Mouse (Mus musculus) liver, embryonic 16.5 days (tissue): Measurements from ENCODE around the gene Sypl. TPM values are rescaled to one million over a fixed set of nuclear protein-coding genes. Genes with fewer than 3 reads are reported as not detected.
A peak's percentile ranks its signal among the peaks of the same experiment; 100 is the strongest.

Source experiments
- ATAC-seq: fragments of 200-750 bp; cut with Nextera tagmentation; 2 replicates; pipeline ENCODE4 v1.8.0; 2017; ENCODE audit warnings: low read depth, mild to moderate bottlenecking, moderate number of reproducible peaks, moderate library complexity
- H3K27ac ChIP-seq: fragments of 300-500 bp; sonication (generic); 2 replicates; pipeline ENCODE4 v1.5.1; 2014; ENCODE audit warnings: mild to moderate bottlenecking, low read length
- H3K27me3 ChIP-seq: fragments of 300-500 bp; sonication (generic); 2 replicates; pipeline ENCODE4 v1.6.1; 2014; ENCODE audit warnings: low read depth, low read length, mixed read lengths; ENCODE audit not compliant: control insufficient read depth, insufficient read depth
- H3K36me3 ChIP-seq: fragments of 300-500 bp; sonication (generic); 2 replicates; pipeline ENCODE4 v1.6.1; 2014; ENCODE audit warnings: mild to moderate bottlenecking; ENCODE audit not compliant: control insufficient read depth, insufficient read depth
- H3K4me1 ChIP-seq: fragments of 300-500 bp; sonication (generic); 2 replicates; pipeline ENCODE4 v1.6.1; 2014; ENCODE audit warnings: low read depth, low read length, mixed read lengths; ENCODE audit not compliant: control insufficient read depth
- H3K4me2 ChIP-seq: fragments of 300-500 bp; sonication (generic); 2 replicates; pipeline ENCODE4 v1.6.1; 2014; ENCODE audit warnings: low read depth, low read length, mixed read lengths
- H3K4me3 ChIP-seq: fragments of 300-500 bp; sonication (generic); 2 replicates; pipeline ENCODE4 v1.5.1; 2014; ENCODE audit warnings: low read depth, mild to moderate bottlenecking, low read length
- H3K9ac ChIP-seq: fragments of 300-500 bp; sonication (generic); 2 replicates; pipeline ENCODE4 v1.6.1; 2014; ENCODE audit warnings: low read depth, low read length
- H3K9me3 ChIP-seq: fragments of 300-500 bp; sonication (generic); replicated peaks from 2 replicates; pipeline ENCODE4 v1.6.1; 2016; ENCODE audit warnings: low read length; ENCODE audit not compliant: control insufficient read depth
- WGBS: fragments of 180-500 bp; shearing (Covaris S2); extraction: QIAGEN DNeasy Blood & Tissue Kit; methylation state at CpG from one replicate; pipeline ENCODE4 v1.1.7; 2014; ENCODE audit not compliant: insufficient replicate concordance; 5-methylcytosine and 5-hydroxymethylcytosine counted together
- polyA plus RNA-seq: library from polyadenylated mRNA; unstranded; fragments of >200 nt; fragmentation: Nextera tagmentation; extraction: Ambion mirVana; gene quantifications from 2 replicates; pipeline ENCODE4 v1.2.1, GENCODE M21; 2015

The Sypl gene
- polyA plus RNA-seq, 1 experiment from 2014 or later: 39.0 TPM

DNA sequence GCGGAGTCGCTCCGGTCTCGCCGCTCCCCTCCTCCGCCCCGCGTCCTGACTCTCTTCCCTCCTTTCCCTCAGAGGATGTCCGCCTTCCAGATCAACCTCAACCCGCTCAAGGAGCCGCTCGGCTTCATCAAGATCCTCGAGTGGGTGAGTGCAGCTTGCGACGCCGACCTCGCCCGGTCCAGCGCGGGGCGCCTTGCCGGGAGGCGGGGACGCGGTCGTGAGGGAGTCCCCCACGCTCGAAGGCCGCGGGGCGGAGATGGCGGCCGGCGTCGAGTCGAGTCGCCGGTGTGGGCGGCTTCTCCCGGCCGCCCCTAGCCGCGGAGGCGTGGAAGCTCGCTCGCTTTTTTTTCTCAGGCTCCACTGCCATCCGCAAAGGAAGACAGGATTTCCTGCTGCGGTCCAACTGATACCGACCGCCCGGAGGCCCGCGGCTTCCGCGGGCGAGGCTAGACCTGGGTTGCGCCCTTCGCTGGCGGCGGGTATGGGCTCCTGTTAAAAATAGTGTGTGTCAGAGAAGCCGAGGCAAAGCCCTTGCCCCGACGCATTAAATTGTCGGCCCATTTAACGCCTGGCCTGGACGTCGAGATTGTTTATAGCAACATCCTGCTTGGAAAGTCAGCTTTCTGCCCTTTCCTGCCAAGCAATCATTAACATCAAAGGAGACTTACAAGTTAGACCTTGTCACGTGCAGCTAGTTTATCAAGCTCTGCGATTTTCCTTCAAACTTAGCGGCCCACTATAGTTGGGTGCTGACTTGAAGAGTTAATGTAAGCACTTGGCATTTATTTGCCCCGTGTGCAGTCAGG is 728 bp downstream of the Sypl start:
- peak overlapping the region; percentile 99 for H3K27ac ChIP-seq
- H3K4me3 ChIP-seq: peak overlapping the region; percentile 90
- ATAC-seq: peak; percentile 65
- H3K9ac ChIP-seq: peak overlapping the region; percentile 90
- H3K36me3 ChIP-seq: no peaks in the 10 kb centered on the region
- H3K9me3 ChIP-seq: no peaks in the 10 kb centered on the region
- H3K27me3 ChIP-seq: no peaks in the 10 kb centered on the region
- H3K4me1 ChIP-seq: peaks cover 15% of the 10 kb centered on the region
- WGBS: under 1% methylated on average over 67 of the region's 71 CpGs
- H3K4me2 ChIP-seq: peak overlapping the region; percentile 93

DNA sequence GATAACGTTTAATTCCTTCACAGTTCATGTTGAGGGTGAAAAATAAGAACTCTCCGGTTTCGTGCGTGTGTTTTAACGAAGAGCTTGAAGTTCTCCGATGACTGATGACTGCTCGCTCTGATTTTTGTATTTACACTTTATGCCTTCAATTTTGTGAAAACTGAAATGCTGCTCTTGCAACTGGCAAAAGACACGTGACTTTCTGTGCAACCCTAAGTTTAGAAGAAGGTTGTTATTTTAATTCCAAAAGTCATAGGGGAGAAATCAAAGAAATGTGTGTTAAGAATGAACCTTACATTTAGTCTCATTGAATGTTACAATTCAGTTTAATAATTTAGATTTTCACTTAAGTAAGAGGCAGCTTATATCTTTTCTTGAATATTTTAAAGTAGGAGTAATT is 1.3 kb downstream of the Sypl start:
- H3K4me3 ChIP-seq: peak overlapping the region; percentile 90
- H3K27ac ChIP-seq: peak overlapping the region; percentile 99
- no peaks in the 10 kb centered on the region for H3K27me3 ChIP-seq
- no peak for ATAC-seq
- H3K4me1 ChIP-seq: peaks cover 15% of the 10 kb centered on the region
- no peaks in the 10 kb centered on the region for H3K9me3 ChIP-seq
- H3K9ac ChIP-seq: peak overlapping the region; percentile 90
- H3K4me2 ChIP-seq: peak overlapping the region; percentile 93
- WGBS: under 1% methylated on average over 8 of the region's 8 CpGs
- H3K36me3 ChIP-seq: no peaks in the 10 kb centered on the region

DNA sequence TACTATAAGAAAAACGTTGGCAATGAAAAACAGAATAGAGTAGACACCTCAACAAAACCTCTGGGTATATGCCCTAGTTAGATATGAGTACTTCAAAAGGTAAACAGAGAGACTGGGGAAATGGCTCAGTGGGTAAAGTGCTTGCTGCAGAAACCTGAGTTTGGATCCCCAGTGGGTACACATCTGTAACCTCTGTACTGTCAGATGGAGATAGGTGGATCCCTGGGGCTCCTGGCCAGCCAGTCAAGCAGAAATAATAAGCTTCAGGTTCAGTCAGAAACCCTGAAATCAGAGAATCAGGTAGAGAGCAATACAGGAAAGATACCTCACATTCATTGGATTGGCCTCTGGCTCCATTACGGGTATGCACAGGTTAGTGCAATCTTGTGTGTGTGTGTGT is 3.5 kb downstream of the Sypl start:
- no peak overlapping the region for H3K4me2 ChIP-seq
- H3K9me3 ChIP-seq: no peaks in the 10 kb centered on the region
- H3K4me3 ChIP-seq: no peak overlapping the region
- ATAC-seq: no peak
- H3K27ac ChIP-seq: no peak overlapping the region
- no peaks in the 10 kb centered on the region for H3K27me3 ChIP-seq
- 61% methylated on average over 2 of the region's 2 CpGs for WGBS
- H3K36me3 ChIP-seq: no peaks in the 10 kb centered on the region
- no peak overlapping the region for H3K9ac ChIP-seq
- peaks cover 26% of the 10 kb centered on the region for H3K4me1 ChIP-seq

DNA sequence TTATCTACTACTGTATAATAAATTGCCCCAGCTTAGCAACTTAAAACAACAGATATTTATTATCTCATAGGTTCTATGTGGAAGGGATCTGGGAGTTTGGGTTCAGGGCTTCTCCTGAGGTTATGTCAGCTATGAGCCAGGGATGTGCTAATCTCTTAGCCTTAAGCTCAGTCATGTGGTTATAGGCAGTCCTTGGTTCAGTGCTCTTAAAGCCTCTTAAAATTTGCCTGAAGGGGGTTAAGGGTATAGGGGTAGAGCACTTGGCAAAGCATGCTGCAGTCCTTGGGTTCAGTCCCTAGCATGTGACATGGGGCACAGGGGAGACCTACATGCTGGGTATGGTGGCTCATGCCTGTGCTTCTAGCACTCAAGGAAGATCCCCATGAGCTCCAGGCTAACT is 8.4 kb downstream of the Sypl start:
- H3K4me2 ChIP-seq: no peak overlapping the region
- H3K9ac ChIP-seq: no peak overlapping the region
- H3K27me3 ChIP-seq: no peaks in the 10 kb centered on the region
- no peaks in the 10 kb centered on the region for H3K9me3 ChIP-seq
- H3K4me1 ChIP-seq: peaks cover 20% of the 10 kb centered on the region
- no peaks in the 10 kb centered on the region for H3K36me3 ChIP-seq
- 0 out of 2 replicates have a peak, but pooled peaks have one; percentile 39 for ATAC-seq
- H3K4me3 ChIP-seq: no peak overlapping the region
- no peak overlapping the region for H3K27ac ChIP-seq

DNA sequence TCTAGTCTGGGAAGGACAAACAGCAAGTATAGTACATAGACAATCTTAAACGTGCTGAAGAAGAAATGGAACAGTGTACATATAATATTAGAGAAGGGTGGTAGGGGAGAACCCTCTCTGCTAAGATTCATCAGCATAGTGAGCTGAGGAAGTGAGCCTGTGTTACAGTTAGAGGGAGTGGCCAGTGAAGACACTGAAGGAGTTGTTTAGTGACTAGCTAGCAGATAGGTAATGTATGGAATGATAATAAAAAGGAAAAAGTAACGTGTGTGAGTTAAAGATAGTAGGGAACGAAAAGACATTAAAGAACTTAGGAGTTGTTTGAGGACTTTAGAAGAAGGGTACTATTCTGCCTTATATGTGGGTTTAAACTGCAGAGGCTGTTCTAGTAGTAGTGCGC is 10.2 kb downstream of the Sypl start:
- ATAC-seq: no peak
- 30% methylated on average over 4 of the region's 4 CpGs for WGBS
- H3K4me3 ChIP-seq: no peak overlapping the region
- no peaks in the 10 kb centered on the region for H3K9me3 ChIP-seq
- H3K27me3 ChIP-seq: no peaks in the 10 kb centered on the region
- H3K27ac ChIP-seq: no peak overlapping the region
- peaks cover 17% of the 10 kb centered on the region for H3K4me1 ChIP-seq
- H3K4me2 ChIP-seq: no peak overlapping the region
- H3K36me3 ChIP-seq: no peaks in the 10 kb centered on the region; the same call in 1 of the 2 replicates
- H3K9ac ChIP-seq: no peak overlapping the region

DNA sequence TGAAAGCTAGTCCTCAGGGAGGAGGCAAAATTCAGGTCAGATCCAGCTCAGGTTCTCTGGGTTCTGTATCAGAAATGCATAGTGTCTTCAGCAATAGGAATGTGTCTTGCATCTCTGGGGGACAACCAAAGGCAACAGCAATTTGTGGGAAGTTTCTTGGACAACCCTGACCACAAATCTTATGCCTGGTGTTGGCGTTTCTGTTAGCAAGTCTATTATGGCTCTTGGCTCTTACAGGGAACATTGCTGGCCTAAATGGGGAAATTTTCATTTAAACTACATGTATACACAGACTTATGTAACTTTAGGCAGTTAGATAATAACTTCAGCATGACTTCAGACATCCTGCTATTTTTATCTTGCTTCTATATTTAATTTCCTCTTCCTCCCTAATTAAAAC is 18.6 kb downstream of the Sypl start:
- WGBS: 83% methylated on average over 1 of the region's 1 CpGs
- no peak for ATAC-seq

DNA sequence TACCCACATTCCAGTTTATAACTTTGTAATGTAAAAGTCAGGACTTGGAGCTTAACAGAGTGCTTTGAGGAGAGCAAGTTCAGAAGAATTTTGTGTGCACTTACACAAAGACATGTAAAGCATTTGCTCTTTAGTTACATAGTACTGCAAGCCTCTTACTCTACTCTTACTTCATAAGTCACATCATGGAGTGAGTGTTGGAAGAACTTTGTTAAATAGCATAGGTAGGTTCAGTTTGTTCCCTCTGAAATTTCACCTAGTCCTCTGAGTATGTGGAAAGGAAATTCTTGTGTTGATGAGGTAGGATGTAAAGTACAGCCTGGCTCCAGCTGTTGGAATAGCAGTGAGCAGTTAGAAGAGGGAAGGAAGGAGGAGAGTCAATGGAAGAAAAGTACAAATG is 21.2 kb downstream of the Sypl start:
- Histone ChIP-seq H3K27me3 (no peaks in the 10 kb centered on the region), H3K4me1 (no peaks in the 10 kb centered on the region), H3K27ac (no peak overlapping the region), H3K36me3 (peaks cover 2% of the 10 kb centered on the region), H3K4me3 (no peak overlapping the region), H3K9ac (no peak overlapping the region), H3K4me2 (no peak overlapping the region), H3K9me3 (no peaks in the 10 kb centered on the region)
- no peak for ATAC-seq

More for the DNA sequence above, 18.6 kb downstream of the Sypl start:
- Histone ChIP-seq H3K27me3 (no peaks in the 10 kb centered on the region), H3K9me3 (no peaks in the 10 kb centered on the region), H3K27ac (no peak overlapping the region), H3K4me1 (no peaks in the 10 kb centered on the region), H3K4me2 (no peak overlapping the region), H3K9ac (no peak overlapping the region), H3K4me3 (no peak overlapping the region), H3K36me3 (peaks cover 8% of the 10 kb centered on the region)

DNA sequence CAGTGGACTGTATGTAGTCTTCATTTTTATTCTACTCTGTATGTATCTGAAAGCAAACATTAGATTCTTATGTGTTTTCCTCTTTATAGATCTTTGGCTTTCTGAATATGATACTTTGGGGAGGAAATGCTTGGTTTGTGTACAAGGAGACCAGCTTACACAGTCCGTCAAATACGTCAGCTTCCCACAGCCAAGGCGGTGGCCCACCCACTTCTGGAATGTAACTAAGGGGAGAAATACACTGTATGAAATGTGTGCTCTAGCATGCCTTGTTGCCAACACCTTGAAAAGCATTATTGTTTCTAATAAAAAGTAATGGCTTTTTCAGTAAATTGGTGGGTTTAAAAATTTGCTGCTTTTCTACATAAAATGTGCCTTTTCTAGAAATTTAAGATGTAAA is 21.8 kb downstream of the Sypl start:
- Histone ChIP-seq H3K4me1 (no peaks in the 10 kb centered on the region), H3K9ac (no peak overlapping the region), H3K9me3 (no peaks in the 10 kb centered on the region), H3K4me2 (no peak overlapping the region), H3K4me3 (no peak overlapping the region), H3K36me3 (no peaks in the 10 kb centered on the region), H3K27ac (no peak overlapping the region), H3K27me3 (no peaks in the 10 kb centered on the region)
- 88% methylated on average over 3 of the region's 3 CpGs for WGBS
- no peak for ATAC-seq

DNA sequence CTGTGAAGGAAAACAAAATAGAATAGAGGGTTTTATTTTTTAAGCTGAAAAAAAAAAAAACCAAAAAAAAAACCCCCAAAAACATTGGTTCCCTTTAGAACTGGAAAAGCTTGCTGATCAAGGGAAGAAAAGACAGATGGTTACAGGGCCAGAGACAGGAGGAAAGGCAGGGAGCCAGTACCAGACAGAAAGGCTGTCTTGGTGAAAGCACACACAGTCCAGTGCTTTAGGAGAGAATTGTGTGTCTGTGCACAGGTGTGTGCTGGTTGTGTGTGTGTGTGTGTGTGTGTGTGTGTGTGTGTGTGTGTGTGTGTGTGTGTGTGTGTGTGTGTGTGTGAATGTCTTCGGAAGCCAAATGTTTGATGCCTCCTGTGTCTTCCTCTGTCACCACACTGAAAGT is 28.9 kb downstream of the Sypl start:
- Histone ChIP-seq H3K4me2 (no peak overlapping the region), H3K4me1 (no peaks in the 10 kb centered on the region), H3K36me3 (no peaks in the 10 kb centered on the region), H3K9ac (no peak overlapping the region), H3K4me3 (no peak overlapping the region), H3K27me3 (no peaks in the 10 kb centered on the region), H3K27ac (no peak overlapping the region), H3K9me3 (no peaks in the 10 kb centered on the region)
- WGBS: 85% methylated on average over 1 of the region's 1 CpGs
- no peak for ATAC-seq
